Mouse (Mus musculus) layer of hippocampus, adult 11-12 months (tissue): ENCODE measurements around the gene Rfx7.
"Not testable (repeated sequence)": the region's sequence is repeated elsewhere in the genome, so short reads cannot be mapped to it uniquely, and the experiment has no call there.

Source experiments
- DNase-seq: peaks from one replicate; pipeline ENCODE4 v3.0.0; 2022; ENCODE audit warnings: low spot score

Rfx7 gene

DNA sequence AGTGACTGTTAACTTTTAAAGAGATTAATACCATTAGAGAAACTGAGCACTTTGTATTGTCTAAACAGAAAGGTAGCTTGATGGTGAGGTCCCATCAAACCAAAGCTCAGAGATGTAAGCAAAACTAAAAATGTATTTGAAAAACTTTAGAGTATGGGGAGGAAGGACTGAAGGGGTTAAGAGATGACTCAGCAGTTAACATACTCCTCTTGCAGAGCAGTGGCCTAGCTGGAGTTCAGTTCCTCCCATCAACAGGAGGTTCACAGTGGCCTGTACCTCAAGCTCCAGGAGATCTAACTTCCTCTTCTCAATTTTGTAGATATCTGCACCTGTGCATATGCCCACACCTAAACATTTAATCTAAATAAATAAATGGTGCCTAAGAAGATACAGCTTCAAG is 11.6 kb downstream of the Rfx7 start:
- no peak for DNase-seq

DNA sequence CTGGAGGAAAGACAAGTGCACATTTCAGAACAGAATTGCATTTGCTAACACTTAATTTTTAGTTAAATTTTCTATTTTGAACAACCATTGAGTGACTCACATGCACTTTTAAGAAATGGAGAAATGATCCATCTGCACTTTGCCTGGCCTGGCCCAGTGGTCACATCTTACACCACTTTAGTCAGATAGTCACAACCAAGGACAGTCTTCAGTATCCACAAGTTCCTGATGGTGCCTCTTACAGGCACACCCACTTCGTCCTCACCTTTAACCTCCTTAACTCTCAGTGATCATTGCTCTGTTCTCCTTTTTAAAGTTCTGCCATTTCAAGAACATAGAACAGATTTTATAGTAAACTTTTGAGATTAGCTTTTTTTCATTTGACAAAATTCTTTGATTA is 26.7 kb downstream of the Rfx7 start:
- no peak for DNase-seq

DNA sequence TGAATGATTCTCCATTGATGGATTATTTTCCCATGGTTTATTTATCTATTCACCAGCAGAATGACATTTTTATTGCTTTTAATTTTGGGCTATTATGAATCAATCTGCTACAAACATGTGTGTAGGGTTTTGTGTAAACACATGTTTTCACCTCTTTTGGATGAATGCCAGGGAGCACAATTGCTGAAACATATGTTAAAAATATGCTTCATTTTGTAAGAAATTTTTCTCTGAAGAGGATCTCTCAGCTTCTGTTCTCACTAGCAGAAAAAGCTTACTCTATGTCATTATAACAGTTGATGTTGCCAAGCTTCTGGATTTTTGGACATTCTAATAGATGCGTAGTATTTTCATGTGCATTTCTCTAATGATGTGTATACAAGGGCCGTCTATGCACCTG is 28.3 kb downstream of the Rfx7 start:
- DNase-seq = no peak

DNA sequence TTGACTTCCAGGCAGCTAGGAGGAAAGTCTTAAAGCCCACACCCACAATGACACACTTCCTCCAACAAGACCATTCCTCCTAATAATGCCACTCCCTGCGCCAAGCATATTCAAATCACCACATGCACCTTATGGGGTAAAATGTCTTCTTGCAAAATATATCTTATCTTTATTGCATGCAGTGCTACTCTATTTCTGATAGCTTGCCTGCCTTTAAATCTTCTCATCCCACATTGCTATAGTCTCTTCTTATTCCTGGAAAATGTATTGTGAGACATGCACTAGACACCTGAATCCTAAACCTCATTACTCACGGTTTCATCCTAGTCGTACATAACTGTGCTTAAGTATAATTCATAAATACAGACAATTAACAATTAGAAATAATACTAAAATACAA is 31.2 kb downstream of the Rfx7 start:
- DNase-seq = no peak

DNA sequence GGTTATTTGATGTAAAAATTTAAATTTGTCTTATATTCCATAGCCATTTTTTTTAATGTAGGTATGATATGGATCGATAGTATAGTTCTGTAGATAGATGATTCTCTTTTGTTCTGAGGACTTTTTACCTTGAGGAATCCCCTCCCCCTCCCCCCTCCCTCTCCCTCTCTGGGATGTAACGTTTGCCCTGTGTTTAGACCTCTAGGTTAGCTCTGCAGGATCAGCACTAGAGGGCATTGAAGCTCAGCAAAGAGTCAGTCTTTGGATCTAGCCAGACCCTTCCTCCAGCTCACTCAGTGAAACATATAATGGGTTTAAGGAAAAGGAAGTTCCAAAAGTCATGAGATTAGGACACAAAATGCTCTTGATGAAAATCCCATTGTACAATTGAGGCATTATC is 35.1 kb downstream of the Rfx7 start:
- DNase-seq = no peak

DNA sequence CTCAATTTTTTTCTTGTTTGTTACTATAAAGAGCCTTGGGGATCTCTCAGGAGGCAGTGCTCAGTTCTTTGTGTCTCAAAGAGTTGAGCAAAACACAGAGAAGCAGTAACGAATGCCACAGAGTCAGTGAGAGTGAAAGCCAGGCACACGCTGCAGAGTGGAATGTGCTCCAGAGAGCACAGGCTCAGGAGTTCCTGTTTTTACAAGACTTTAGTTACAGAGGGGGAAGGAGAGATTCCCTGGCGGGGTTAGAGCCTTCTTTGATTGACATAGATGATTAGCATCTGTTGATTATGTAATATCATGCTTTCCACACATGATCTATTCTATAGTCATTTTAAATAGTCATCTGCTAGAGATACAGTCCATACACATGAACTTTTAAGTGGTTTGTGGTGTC is 48.2 kb downstream of the Rfx7 start:
- no peak for DNase-seq

DNA sequence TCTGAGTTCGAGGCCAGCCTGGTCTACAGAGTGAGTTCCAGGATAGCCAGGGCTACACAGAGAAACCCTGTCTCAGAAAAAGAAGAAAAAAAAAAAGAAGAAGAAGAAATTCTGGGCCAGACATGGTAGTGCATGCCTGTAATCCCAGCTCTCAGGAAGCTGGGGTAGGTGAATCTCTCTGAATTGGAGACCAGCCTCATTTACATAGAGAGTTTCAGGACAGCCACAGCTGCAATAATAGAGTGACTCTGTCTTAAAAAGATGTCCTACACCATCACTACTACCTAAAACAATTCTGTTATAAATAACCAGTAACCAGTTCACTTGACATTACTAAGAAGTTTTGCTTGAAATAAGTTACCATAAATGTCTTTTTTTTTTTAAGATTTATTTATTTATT is 58.8 kb downstream of the Rfx7 start:
- no peak for DNase-seq

DNA sequence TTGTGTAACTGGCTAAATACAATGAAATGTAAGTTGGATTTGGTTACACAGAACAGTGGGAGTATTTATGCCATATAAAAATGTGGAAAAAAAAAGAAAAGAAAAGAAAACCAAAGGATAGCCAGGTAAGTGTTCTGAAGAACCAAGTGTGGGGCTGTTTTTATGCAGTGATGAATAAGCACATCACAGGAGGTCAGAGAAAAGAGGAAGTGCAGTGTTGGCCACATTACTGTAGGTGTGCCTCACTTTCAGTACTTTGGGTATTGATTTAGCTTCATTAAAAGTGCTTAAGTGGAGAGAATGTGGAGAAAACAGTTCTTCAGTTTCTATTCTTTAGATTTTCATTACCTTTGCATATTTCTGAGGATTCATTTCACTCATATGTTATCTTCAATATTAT is 60.0 kb downstream of the Rfx7 start:
- no peak for DNase-seq

DNA sequence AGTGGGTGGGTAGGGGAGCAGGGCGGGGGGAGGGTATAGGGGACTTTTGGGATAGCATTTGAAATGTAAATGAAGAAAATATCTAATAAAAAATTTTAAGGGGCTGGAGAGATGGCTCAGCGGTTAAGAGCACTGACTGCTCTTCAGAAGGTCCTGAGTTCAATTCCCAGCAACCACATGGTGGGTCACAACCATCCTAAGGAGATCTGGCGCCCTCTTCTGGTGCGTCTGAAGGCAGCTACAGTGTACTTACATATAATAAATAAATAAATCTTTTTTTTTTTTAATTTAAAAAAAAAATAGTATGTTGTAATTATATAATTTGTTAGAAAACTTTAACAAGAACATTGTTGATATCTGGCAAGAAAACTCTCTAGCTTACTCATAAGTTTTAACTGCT is 62.6 kb downstream of the Rfx7 start:
- DNase-seq = not testable (repeated sequence)

DNA sequence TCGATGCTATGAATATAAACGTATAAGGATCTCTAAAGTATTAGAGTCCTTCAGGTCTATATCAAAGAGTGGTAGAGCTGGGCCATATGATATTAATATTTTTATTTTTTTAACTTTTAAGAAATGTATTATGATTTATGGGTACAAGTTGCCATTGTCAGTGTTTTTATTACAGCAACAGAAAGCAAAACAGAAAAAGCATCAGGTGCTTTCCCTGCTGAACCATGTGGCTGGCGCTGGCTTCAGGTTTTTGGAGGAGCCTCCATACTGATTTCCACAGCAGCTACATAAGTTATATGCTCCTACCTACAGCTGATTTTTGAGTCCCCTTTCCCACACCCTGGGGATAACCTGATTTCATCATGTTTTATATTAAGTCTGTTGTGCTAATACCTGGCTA is 68.1 kb downstream of the Rfx7 start:
- no peak for DNase-seq

DNA sequence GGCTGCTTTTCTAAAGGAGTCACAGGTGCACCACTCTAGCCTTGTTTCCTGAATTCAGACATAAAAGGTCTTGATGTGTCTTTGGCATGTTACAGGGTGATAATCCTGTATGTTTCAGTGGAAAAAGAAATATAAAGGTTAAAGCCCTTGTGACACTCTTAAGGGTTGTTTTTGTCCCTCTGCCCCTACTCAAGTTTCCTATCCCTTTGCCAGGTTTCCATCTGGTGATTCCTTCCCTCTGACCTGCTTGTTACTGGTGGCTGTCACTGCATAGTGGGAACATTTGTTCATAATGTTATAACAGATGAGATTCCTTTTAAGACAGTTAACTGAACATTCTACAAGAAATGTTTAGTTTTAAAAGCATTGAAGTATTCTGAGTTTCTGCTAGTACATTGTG is 77.7 kb downstream of the Rfx7 start:
- DNase-seq = no peak

DNA sequence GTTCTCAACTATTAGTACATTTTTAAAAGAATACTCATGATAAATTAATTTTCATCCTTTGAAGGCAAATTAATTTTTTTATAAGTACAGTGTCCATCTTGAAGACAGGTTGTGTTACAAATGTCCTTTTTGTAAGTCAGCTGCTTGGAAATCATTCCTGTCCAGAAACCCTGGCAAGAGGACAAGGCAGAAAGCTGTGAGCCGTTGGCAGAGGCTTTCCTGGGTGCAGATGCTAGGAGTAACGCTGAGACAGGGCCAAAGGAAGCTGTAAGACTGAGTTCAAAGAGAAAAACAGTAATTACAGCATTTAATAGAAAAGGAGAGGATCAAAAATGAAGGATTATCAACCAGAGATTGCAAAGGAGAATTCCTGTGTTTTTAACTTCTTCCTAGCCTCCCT is 81.8 kb downstream of the Rfx7 start:
- DNase-seq = no peak

DNA sequence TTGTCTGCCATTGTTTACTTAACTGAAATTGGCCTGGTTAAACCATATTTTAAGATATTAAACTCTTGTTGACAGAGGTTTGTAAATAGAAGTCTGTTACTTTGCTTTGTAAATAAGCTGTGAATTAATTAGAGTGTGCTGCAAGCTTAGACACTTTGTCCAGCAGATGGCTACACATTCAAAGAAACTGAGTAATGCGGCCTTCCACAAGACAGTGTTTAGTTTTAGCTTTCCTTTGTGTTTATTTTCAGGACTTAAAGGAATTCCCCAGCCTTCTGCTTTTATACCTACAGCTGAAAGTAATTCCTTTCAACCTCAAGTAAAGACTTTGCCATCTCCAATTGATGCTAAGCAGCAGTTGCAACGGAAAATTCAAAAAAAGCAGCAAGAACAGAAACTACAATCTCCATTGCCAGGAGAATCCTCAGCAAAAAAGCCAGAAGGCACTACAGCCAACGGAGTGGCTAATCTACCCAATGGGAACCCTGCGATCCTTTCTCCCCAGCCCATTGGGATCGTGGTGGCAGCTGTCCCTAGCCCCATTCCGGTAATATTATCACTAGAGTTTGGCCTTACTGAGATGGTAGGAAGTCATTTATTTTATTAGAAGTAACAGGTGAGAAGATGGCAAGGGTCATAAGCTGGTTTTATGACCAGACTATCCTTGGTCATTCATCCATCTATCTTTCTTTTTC is 82.9 kb downstream of the Rfx7 start:
- no peak for DNase-seq

DNA sequence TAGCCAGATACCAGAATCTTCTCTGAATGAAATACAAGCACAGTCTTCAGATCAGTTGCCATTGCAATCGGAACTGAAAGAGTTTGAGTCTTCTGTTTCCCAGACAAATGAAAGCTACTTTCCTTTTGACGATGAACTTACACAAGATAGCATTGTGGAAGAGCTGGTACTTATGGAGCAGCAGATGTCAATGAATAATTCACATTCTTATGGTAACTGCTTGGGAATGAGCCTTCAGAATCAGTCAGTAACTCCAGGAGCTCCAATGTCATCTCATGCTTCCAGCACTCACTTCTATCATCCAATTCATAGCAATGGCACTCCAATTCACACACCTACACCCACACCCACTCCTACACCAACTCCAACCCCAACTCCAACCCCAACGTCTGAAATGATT is 86.0 kb downstream of the Rfx7 start:
- no peak for DNase-seq

DNA sequence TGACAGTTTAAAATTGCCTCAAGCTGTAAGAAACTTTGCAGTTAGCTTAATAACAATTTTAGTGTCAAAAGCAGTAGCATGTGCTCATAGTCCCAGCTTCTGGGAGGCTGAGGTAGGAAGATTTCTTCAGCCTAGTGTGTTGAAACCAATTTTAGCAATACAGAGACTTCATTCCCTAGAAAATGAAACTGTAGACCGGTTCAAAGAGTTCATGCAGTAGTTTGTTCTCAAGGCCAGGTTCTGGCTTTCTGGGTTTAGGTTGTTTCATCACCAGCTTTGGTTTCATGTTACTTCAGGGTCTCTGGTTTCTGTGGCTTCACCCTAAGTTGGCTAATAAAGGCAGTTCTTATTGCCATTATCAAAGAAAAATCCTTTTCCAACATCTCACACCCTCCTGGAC is 91.6 kb downstream of the Rfx7 start:
- no peak for DNase-seq

DNA sequence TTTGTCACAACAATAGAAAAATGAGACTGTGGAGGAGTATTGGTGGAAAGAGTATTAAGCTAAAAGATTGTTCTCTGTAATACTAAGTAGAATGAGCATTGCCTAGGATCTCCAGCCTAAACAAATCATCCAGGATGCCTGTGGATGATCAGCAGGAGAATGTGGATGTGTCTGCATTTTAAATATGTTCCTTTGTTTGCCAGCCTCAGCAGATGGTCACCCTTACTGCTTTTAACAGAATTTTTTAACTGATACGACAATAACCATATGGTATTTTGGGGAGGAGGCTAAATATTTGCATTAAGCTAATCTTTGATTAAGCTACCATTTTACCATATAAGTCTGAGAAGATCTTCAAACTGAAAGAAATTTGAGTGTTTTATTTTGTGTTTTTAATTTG is 95.6 kb downstream of the Rfx7 start:
- DNase-seq = no peak

DNA sequence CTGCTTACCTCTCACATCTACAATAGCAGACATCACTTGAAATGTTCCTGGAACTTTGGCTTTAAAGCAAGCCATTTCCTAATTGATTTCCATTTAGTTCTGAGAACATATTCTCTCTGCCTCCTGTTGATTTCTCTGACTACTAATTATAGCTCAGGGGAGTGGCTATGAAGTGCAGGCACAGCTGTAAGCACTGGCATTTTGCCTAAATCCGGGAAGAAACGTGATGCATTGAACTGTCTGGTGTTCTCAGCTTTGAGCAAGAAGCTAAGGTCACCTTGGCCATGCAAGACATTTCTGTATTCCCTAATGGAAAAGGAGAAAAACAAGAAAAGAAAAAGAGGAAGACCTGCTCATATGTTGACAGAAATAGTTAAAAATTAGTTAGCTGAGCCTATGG is 96.6 kb downstream of the Rfx7 start:
- DNase-seq = no peak

DNA sequence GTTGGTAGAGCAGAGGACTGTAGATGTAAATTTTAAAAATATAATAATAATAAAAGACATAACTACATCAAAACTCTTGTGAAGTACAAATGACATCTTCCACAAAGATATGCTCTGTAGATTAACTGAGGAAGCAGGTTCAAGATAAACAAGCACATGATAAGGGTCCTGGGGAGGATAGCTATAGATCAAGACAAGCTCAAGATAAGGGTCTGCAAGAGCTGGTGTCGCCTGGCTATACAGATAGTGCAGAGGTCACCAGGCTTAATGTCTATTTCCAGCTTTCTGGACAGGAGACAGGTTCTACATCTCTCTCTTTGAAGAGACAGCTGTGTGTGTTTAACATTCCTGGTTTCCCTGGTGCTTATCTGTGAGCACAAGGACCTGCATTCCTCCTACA is 100.2 kb downstream of the Rfx7 start:
- no peak for DNase-seq

DNA sequence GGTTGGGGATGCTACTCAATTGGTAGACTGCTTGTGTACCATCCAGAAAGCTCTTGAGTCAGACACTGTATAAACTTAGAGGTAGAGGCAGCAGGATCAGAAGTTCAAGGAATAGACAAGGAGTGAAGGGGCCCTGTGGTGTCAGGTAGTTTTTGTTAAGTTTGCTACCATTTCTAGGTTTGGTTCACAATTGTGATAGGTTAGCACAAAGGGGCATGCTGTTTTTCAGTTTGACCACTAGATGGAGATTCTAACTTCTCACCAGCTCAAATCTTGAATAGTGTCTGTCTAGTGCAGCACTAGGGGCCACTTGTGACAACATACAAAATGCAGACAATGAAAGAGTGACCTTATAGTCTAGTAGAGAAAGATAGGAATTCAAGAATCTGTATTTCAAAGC is 103.1 kb downstream of the Rfx7 start:
- no peak for DNase-seq

DNA sequence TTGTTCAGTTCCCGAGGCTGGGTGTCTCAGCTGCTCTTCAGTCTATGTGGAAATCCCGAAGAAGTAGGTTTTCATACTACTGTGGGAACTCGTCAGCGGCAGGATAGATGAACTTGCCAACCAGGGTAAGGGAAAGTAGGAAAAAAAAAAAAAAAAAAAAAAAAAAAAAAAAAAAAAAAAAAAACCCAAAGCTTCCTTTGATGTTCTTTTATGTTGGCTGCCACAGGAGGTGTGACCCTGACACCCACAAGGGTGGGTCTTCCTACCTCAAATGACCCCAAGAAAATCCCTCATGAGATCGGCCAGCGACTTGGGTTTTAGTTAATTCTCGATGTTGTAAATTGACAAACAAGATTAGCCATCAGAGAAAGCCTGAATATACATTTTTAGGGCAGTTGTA is 104.5 kb downstream of the Rfx7 start:
- no peak for DNase-seq

DNA sequence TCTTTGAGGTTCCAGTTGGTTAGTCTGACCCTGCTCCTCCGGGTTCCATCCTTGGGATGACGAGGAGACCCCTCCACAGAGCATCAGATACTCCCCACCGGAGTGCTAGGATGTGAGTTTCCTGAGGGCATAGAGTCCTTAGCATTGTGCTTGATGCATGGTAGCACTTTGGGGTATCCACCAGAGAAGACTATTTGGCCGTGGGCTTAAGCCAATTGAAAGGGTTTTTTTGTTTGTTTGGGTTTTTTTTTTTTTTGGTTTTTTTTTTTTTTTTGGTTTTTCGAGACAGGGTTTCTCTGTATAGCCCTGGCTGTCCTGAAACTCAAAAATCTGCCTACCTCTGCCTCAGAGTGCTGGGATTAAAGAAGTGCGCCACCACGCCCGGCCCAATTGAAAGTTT is 105.2 kb downstream of the Rfx7 start:
- DNase-seq = no peak

DNA sequence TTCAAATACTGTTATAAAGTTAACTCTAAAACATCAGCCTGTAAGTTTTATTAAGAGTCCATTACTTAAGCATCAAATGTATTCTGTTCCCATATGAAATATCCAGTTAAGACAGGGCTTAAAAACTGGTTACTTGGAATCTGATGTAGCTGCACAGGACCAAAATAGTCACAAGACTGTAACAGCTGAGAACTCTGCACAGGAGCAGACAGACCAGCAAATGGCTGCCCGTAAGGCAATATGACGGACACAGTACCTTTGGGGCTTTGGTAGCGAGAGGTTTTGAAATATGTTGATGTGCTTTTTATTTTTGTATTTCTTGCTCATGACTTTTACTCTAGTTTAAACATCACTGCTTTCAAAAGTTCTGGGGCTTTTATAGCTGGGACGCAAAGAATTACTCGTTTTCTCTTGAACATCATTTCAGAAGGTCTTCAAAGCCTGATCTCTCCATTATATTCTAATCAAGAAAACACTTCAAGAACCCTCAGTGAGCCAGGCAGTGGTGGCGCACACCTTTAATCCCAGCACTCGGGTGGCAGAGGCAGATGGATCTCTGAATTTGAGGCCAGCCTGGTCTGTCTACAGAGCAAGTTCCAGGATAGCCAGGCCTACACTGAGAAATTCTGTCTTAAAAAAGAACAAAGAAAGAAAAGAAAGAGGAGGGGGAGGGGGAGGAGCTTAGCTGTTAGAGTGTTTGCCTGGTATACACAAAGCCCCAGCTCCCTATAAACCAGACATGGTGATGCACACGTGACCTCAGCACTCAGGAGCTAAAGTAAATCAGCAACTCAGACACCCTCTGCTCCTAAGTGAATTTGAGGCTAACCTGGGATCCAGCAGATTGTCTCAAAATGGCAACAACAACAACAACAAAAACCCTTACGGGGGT is 107.2 kb downstream of the Rfx7 start:
- DNase-seq = no peak

DNA sequence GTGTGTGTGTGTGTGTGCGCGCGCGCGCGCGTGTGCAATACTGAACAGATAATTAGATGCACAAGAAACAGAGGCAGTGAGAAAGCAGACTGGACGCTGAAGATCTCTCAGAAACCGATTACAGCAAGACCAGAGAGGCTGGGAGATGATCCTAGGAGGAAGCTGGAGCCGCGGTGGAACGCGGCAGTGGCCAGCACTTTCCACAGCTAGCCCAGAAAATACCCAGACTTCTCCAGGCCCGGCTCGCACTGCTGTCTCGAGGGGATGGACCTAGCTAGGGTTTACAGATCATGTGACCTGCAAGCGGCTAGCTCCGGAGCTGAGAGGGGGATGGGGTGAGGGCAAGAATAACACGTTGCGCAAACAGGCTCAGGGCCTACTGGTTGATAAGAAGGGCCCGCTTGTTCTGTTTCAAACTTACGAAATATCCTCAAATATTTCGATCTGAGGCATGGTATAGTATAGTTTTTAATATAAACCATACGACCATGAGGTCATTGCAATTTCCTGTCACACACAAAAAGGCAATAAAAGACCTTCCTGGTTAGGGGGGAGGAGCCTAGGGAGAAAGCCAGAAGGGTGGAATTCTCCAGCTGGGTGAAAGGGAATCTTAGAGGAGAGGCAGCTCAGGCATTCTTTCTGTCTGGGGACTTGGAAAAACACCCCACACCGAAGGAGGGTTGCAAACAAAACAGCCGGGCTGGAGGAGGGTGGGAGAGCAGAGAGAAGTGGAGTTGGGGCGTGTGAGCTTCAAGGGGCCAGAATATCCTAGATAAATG is 108.0 kb downstream of the Rfx7 start:
- DNase-seq = peak; percentile 63
